Mouse (Mus musculus) limb, embryonic 11.5 days (tissue): ENCODE data around the gene Spata22. TPM values are rescaled to one million over a fixed set of nuclear protein-coding genes. Genes with fewer than 3 reads are reported as not detected.
A peak's percentile ranks its signal among the peaks of the same experiment; 100 is the strongest.

Experiments
- ATAC-seq: fragments of 200-750 bp; cut with Nextera tagmentation; 2 replicates; pipeline ENCODE4 v1.8.0; 2017; ENCODE audit warnings: low read depth; ENCODE audit not compliant: insufficient number of reproducible peaks, low FRiP score, low TSS enrichment
- DNase-seq: peaks from one replicate; pipeline ENCODE4 v3.0.0-alpha.2; 2015; ENCODE audit warnings: low spot score
- H3K27ac ChIP-seq: fragments of 300-500 bp; sonication (generic); replicated peaks from 2 replicates; pipeline ENCODE4 v1.5.1; 2014; ENCODE audit warnings: low read depth, mild to moderate bottlenecking, low read length
- H3K27me3 ChIP-seq: fragments of 300-500 bp; sonication (generic); 2 replicates; pipeline ENCODE4 v1.6.1; 2014; ENCODE audit warnings: mild to moderate bottlenecking, low read length, mixed read lengths; ENCODE audit not compliant: control insufficient read depth, insufficient read depth
- H3K36me3 ChIP-seq: fragments of 300-500 bp; sonication (generic); 2 replicates; pipeline ENCODE4 v1.6.1; 2014; ENCODE audit warnings: mild to moderate bottlenecking, low read length, moderate library complexity, mixed read lengths; ENCODE audit not compliant: control insufficient read depth, insufficient read depth
- H3K4me1 ChIP-seq: fragments of 300-500 bp; sonication (generic); 2 replicates; pipeline ENCODE4 v1.6.1; 2014; ENCODE audit warnings: low read length, mixed read lengths; ENCODE audit not compliant: control insufficient read depth, insufficient read depth
- H3K4me2 ChIP-seq: fragments of 300-500 bp; sonication (generic); 2 replicates; pipeline ENCODE4 v1.6.1; 2014; ENCODE audit warnings: low read depth, mild to moderate bottlenecking, moderate library complexity; ENCODE audit not compliant: severe bottlenecking
- H3K4me3 ChIP-seq: fragments of 300-500 bp; sonication (generic); 2 replicates; pipeline ENCODE4 v1.5.1; 2014; ENCODE audit warnings: low read depth, low read length
- H3K9ac ChIP-seq: fragments of 300-500 bp; sonication (generic); 2 replicates; pipeline ENCODE4 v1.6.1; 2014; ENCODE audit warnings: mild to moderate bottlenecking, low read length
- H3K9me3 ChIP-seq: fragments of 300-500 bp; sonication (generic); 2 replicates; pipeline ENCODE4 v1.6.1; 2016; ENCODE audit warnings: low read length; ENCODE audit not compliant: control insufficient read depth
- WGBS: fragments of 180-500 bp; shearing (Covaris S2); extraction: QIAGEN DNeasy Blood & Tissue Kit; methylation state at CpG from one replicate; pipeline ENCODE4 v1.1.7; 2014; 5-methylcytosine and 5-hydroxymethylcytosine counted together
- polyA plus RNA-seq: library from polyadenylated mRNA; unstranded; fragments of >200 nt; fragmentation: Nextera tagmentation; extraction: Ambion mirVana; gene quantifications from 2 replicates; pipeline ENCODE4 v1.2.1, GENCODE M21; 2014

Gene Spata22
- polyA plus RNA-seq = not detected in 2 replicates

GRCm38 (mm10) chr11:73329442-73329841, at the start of gene Spata22, which contains the start of the genes Aspa and Gm49340:
TSS of gene Spata22 (plus strand) at chr11:73329741.
TSS of gene Aspa (minus strand) at chr11:73329596.
TSS of gene Gm49340 (plus strand) at chr11:73329741.
- Histone ChIP-seq H3K27ac (no peak within 1 kb of the TSS), H3K4me2 (no peak within 1 kb of the TSS; the same call in 1 of the 2 replicates), H3K9ac (no peak within 1 kb of the TSS), H3K4me1 (no peaks in the 10 kb centered on the region), H3K27me3 (no peaks in the 10 kb centered on the region), H3K9me3 (no peaks in the 10 kb centered on the region), H3K36me3 (no peaks in the 10 kb centered on the region), H3K4me3 (no peak within 1 kb of the TSS)
- WGBS = 80% methylated on average over 27 of the region's 27 CpGs
- DNase-seq (no peak), ATAC-seq (no peak)

GRCm38 (mm10) chr11:73280710-73281109, 48.8 kb upstream of the Spata22 start:
- DNase-seq = peak; percentile 54
- Histone ChIP-seq H3K36me3 (no peaks in the 10 kb centered on the region), H3K27me3 (no peaks in the 10 kb centered on the region), H3K4me2 (no peak overlapping the region), H3K9me3 (no peaks in the 10 kb centered on the region), H3K27ac (no peak overlapping the region), H3K4me3 (no peak overlapping the region), H3K4me1 (peaks cover 9% of the 10 kb centered on the region; the same call in 1 of the 2 replicates), H3K9ac (no peak overlapping the region)
- peak; percentile 37; the same call in 1 of the 2 replicates for ATAC-seq
- 42% methylated on average over 5 of the region's 5 CpGs for WGBS

GRCm38 (mm10) chr11:73281528-73282027, 48.0 kb upstream of the Spata22 start:
- peak; percentile 71; the same call in 1 of the 2 replicates for ATAC-seq
- WGBS = 2% methylated on average over 16 of the region's 16 CpGs
- peak; percentile 54 for DNase-seq
- H3K4me2 ChIP-seq = peak overlapping the region; percentile 37
- H3K9ac ChIP-seq = no peak overlapping the region
- H3K4me1 ChIP-seq = peaks cover 9% of the 10 kb centered on the region; the same call in 1 of the 2 replicates
- H3K4me3 ChIP-seq = peak overlapping the region; percentile 23
- H3K9me3 ChIP-seq = no peaks in the 10 kb centered on the region
- no peaks in the 10 kb centered on the region for H3K27me3 ChIP-seq
- H3K36me3 ChIP-seq = no peaks in the 10 kb centered on the region
- H3K27ac ChIP-seq = no peak overlapping the region

GRCm38 (mm10) chr11:73283369-73283768, 46.2 kb upstream of the Spata22 start:
- no peak overlapping the region for H3K27ac ChIP-seq
- no peaks in the 10 kb centered on the region for H3K36me3 ChIP-seq
- H3K9me3 ChIP-seq = no peaks in the 10 kb centered on the region
- DNase-seq (no peak), ATAC-seq (no peak)
- no peak overlapping the region for H3K9ac ChIP-seq
- no peaks in the 10 kb centered on the region for H3K27me3 ChIP-seq
- H3K4me1 ChIP-seq = peaks cover 9% of the 10 kb centered on the region; the same call in 1 of the 2 replicates
- no peak overlapping the region for H3K4me2 ChIP-seq
- no peak overlapping the region for H3K4me3 ChIP-seq
- 63% methylated on average over 9 of the region's 9 CpGs for WGBS

GRCm38 (mm10) chr11:73283926-73284325, 45.6 kb upstream of the Spata22 start:
- no peak overlapping the region for H3K4me2 ChIP-seq
- H3K4me3 ChIP-seq = no peak overlapping the region
- no peaks in the 10 kb centered on the region for H3K27me3 ChIP-seq
- ATAC-seq (no peak), DNase-seq (no peak)
- no peaks in the 10 kb centered on the region for H3K9me3 ChIP-seq
- no peaks in the 10 kb centered on the region for H3K36me3 ChIP-seq
- no peak overlapping the region for H3K9ac ChIP-seq
- WGBS = 50% methylated on average over 1 of the region's 1 CpGs
- H3K4me1 ChIP-seq = peaks cover 9% of the 10 kb centered on the region; the same call in 1 of the 2 replicates
- H3K27ac ChIP-seq = no peak overlapping the region

- Histone ChIP-seq H3K27ac (no peak overlapping the region), H3K4me3 (no peak overlapping the region), H3K4me2 (no peak overlapping the region), H3K27me3 (no peaks in the 10 kb centered on the region), H3K9me3 (no peaks in the 10 kb centered on the region), H3K4me1 (peaks cover 9% of the 10 kb centered on the region; the same call in 1 of the 2 replicates), H3K36me3 (no peaks in the 10 kb centered on the region), H3K9ac (no peak overlapping the region)
- DNase-seq = no peak
- no peak for ATAC-seq
These were observed 45.2 kb upstream of the Spata22 start for GRCm38 (mm10) chr11:73284351-73284750.

GRCm38 (mm10) chr11:73289621-73290020, 39.9 kb upstream of the Spata22 start:
- no peak overlapping the region for H3K27ac ChIP-seq
- H3K36me3 ChIP-seq = no peaks in the 10 kb centered on the region
- H3K4me3 ChIP-seq = no peak overlapping the region
- H3K9ac ChIP-seq = no peak overlapping the region
- no peak for ATAC-seq
- no peaks in the 10 kb centered on the region for H3K4me1 ChIP-seq
- no peak for DNase-seq
- no peaks in the 10 kb centered on the region for H3K9me3 ChIP-seq
- H3K27me3 ChIP-seq = no peaks in the 10 kb centered on the region
- WGBS = 89% methylated on average over 1 of the region's 1 CpGs
- no peak overlapping the region for H3K4me2 ChIP-seq

- Histone ChIP-seq H3K4me3 (no peak overlapping the region), H3K27me3 (no peaks in the 10 kb centered on the region), H3K36me3 (no peaks in the 10 kb centered on the region), H3K27ac (no peak overlapping the region), H3K4me1 (no peaks in the 10 kb centered on the region), H3K9me3 (no peaks in the 10 kb centered on the region), H3K9ac (no peak overlapping the region), H3K4me2 (no peak overlapping the region)
- 70% methylated on average over 2 of the region's 2 CpGs for WGBS
- no peak for DNase-seq
- no peak for ATAC-seq
These were observed 26.4 kb upstream of the Spata22 start for GRCm38 (mm10) chr11:73303123-73303522.

GRCm38 (mm10) chr11:73315961-73316360, 13.6 kb upstream of the Spata22 start:
- ATAC-seq (no peak), DNase-seq (no peak)
- Histone ChIP-seq H3K27ac (no peak overlapping the region), H3K9ac (no peak overlapping the region), H3K9me3 (no peaks in the 10 kb centered on the region), H3K36me3 (no peaks in the 10 kb centered on the region), H3K27me3 (no peaks in the 10 kb centered on the region), H3K4me3 (no peak overlapping the region), H3K4me2 (no peak overlapping the region), H3K4me1 (no peaks in the 10 kb centered on the region)
- WGBS = 27% methylated on average over 3 of the region's 3 CpGs
